Mouse (Mus musculus) C2C12 (cell line): ENCODE data around the gene Gm20521. TPM values are rescaled to one million over a fixed set of nuclear protein-coding genes. Genes with fewer than 3 reads are reported as not detected.

ENCODE experiments used
- H3K27me3 ChIP-seq: one replicate; pipeline ENCODE4 v1.6.1; 2011; ENCODE audit not compliant: control insufficient read depth, insufficient read depth, insufficient read length
- H3K36me3 ChIP-seq: one replicate; pipeline ENCODE4 v1.6.1; 2011; ENCODE audit not compliant: control insufficient read depth, insufficient read depth
- H3K4me3 ChIP-seq: one replicate; pipeline ENCODE4 v1.5.1; 2011; ENCODE audit warnings: mild to moderate bottlenecking, control low read depth; ENCODE audit not compliant: poor library complexity, insufficient read depth, severe bottlenecking
- H3K79me2 ChIP-seq: one replicate; pipeline ENCODE4 v1.6.1; 2011; ENCODE audit not compliant: control insufficient read depth, insufficient read depth
- H3K79me3 ChIP-seq: one replicate; pipeline ENCODE4 v1.6.1; 2011; ENCODE audit warnings: low read depth, control low read depth
- H3ac ChIP-seq: one replicate; pipeline ENCODE3; 2011; ENCODE audit warnings: low read depth; ENCODE audit not compliant: control insufficient read depth, insufficient read length
- CEBPB ChIP-seq: IDR thresholded peaks from one replicate; pipeline ENCODE4 v1.6.1; 2011; ENCODE audit warnings: low read depth, mild to moderate bottlenecking, control low read depth, moderate library complexity
- CTCF ChIP-seq: IDR thresholded peaks from one replicate; pipeline ENCODE4 v1.5.1; 2011; ENCODE audit not compliant: control insufficient read depth, insufficient read depth, insufficient read length
- FOSL1 ChIP-seq: IDR thresholded peaks from one replicate; pipeline ENCODE4 v1.8.0; 2011; ENCODE audit warnings: mild to moderate bottlenecking, low read length; ENCODE audit not compliant: poor library complexity, insufficient read depth, severe bottlenecking
- MAX ChIP-seq: IDR thresholded peaks from one replicate; pipeline ENCODE4 v1.6.1; 2011; ENCODE audit warnings: mild to moderate bottlenecking, control low read depth
- MYOD1 ChIP-seq: IDR thresholded peaks from one replicate; pipeline ENCODE4 v1.6.1; 2011; ENCODE audit warnings: low read depth; ENCODE audit not compliant: control insufficient read depth, insufficient read length
- MYOG ChIP-seq: IDR thresholded peaks from one replicate; pipeline ENCODE4 v1.6.1; 2011; ENCODE audit not compliant: control insufficient read depth, insufficient read length; ENCODE audit errors: extremely low read depth
- USF1 ChIP-seq: IDR thresholded peaks from one replicate; pipeline ENCODE4 v1.6.1; 2011; ENCODE audit warnings: low read depth, mild to moderate bottlenecking, control low read depth, moderate library complexity
- polyA plus RNA-seq: library from polyadenylated mRNA; unstranded; fragments of >200 nt; fragmentation: generic; extraction: Trizol; gene quantifications from one replicate; pipeline ENCODE4 v1.2.1, GENCODE M21; 2012; ENCODE audit warnings: missing spikeins

Gene Gm20521
- polyA plus RNA-seq, 1 experiment, result 0.49 TPM

DNA sequence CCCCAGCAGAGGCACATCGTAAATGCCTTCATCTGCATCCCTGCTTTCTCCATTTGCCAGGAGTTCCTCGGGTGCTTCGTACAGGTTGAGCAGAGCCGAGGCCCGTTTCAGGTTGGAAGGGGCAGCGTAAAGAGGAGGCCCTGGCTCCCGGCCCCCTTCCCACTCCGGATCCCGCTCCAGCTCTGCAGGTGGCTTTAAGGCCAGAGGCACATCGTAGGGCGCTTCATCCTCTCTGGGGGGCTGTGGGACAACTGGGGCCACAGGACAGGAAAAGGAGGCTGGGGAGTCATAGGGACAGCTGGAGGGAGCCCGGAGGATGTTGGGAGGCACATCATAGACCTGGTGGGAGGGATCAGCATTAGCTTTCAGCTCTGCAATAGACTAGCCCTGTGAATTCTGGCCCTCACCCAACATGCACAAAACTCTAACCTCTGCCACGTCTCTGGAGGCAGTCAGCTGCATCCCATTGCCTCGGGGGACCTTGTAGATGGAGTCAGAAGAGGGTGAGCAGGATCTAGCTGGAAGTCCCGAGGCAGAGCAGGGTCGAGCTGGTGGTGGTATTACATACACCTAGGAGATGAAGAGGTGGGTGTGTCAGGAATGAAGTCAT lies 36.9 kb downstream of the Gm20521 start:
- no peaks in the 10 kb centered on the region for H3K36me3 ChIP-seq
- H3K79me3 ChIP-seq, result no peaks in the 10 kb centered on the region
- H3K27me3 ChIP-seq, result peaks cover 26% of the 10 kb centered on the region
- H3K79me2 ChIP-seq, result no peaks in the 10 kb centered on the region
- TF ChIP-seq CEBPB (no peak), MYOD1 (no peak), MAX (no peak), USF1 (no peak), CTCF (no peak), MYOG (no peak), FOSL1 (no peak)
- no peak overlapping the region for H3ac ChIP-seq
- no peak overlapping the region for H3K4me3 ChIP-seq

DNA sequence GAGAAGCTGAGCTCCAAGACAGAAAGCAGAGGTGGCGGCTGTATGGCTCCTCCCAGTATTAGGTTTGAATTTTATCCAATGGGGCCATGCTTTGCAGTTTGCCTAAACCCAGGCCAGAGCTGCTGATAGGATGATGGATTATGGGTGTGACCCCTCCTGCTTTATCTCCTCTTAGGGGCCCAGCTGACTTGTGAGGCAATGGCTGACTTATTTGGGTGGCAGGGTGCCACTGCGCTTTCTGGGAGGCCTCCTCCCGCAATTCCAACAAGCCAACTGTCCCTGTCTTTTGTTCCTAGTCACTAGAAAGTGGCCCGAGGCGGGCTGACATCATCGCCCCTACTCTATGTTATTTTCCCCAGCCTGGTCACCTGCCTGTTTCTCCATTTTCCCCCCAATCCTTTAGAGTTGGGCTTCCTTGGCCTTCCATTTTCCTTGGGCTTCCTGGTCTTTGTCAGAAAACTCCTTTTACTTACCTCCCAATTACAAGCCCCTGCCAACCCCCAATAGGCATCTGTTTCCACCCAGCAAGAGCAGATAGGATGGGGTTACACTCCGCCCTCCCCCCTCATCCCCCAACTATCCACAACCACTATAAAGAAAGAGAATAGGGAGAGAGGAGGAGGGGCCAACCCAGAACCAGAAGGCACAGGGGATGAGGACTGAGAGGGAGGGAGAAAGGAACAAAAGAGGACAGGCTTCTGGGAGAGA lies 41.6 kb downstream of the Gm20521 start:
- no peaks in the 10 kb centered on the region for H3K79me3 ChIP-seq
- no peaks in the 10 kb centered on the region for H3K79me2 ChIP-seq
- H3K36me3 ChIP-seq, result no peaks in the 10 kb centered on the region
- no peak overlapping the region for H3ac ChIP-seq
- peaks cover 40% of the 10 kb centered on the region for H3K27me3 ChIP-seq
- no peak for TF ChIP-seq CTCF
- TF ChIP-seq CEBPB, result no peak
- no peak for TF ChIP-seq MYOD1
- TF ChIP-seq USF1, result no peak
- no peak for TF ChIP-seq FOSL1
- TF ChIP-seq MAX, result no peak
- no peak for TF ChIP-seq MYOG
- H3K4me3 ChIP-seq, result no peak overlapping the region

DNA sequence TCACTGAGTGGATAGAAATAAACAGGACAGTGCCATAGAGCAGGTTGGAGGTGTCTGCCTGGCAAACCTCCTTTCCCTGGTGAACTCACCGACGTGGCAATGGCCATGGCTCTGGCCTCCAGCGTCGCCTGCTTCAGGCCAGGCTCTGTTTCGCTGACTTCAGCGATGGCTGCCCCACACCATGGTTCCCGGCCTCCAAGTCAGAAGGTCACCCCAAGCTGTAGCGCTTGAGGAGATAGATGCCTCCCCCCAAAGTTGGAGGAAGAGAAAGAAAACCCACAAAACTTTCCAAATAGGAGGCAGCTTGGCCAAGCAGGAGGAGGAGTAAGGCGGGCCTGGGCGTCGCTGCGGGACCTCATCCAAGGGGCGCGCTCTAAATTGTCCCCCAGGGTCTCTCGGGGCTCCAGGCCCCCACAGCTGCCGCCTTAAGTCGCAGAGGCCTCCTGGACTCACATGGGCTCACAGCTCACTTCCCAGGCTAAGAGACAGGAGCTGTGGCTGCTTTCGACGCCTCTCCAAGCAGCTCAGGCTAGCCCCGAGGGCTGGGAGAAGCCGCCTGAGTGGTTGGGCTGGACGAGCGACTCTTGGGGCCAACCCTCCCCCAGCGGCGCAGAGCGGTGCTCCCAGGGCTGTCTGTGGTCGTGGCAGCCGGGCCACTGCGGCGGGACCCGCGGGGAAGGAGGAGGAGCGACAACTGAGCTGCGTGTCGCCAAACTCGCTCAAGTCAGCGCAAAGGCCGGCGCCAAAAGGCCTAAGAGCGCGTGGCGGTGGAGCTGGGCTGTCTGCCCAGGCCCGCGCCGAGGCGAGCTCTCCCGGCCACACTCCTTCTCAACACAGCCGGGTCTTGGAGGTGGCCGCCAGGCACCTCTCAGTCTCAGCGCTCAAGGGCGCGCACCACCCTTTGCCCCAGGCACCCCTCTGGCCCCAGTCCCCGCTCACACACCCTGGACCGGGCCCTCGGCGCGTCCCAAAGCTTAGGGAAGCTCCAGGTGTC lies 42.4 kb downstream of the Gm20521 start, which contains the start of gene Efs:
TSS of gene Efs (minus strand) at position 778 of the 994 bp plus-strand sequence.
- no peak within 1 kb of the TSS for H3K4me3 ChIP-seq
- TF ChIP-seq USF1 (no peak), MYOD1 (no peak), CTCF (no peak), FOSL1 (no peak), MAX (no peak), MYOG (no peak), CEBPB (no peak)

DNA sequence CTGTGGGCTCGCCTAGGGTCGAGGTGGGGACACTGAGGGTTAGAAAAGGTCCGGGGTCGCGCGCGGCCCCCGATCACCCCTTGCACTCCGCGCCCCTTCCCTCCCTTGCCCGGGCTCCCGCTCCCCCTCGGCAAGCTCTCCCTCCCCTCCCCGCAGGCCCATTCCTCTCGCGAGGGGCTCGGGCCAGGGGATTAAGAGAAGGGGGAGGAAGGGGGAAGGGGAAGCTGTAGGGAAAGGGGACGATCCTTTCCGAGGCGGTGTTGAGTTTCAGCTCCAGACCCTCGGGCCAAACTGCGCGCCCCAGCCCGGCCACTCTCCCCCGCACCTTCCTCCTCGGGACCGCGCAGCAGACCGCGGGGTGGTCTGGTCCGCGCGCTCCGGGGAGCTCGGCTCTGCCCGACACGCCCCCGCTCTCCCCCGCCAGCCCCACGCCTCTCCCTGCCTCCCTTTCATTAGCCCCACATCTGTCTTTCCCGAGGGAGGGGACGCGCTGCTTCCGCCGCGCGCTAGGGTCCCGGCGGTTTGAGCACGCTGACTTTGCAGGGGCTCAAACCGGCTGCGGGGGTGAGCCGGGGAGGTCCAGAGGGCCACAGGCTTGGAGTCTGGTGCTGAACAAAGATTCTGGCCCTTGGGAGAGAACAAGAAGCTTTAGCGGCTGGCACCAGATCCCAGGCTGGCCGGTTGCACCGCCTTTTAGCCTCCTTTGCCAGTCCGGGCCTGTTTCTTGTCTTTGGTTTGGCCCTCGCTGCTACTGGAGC lies 43.3 kb downstream of the Gm20521 start:
- no peaks in the 10 kb centered on the region for H3K79me2 ChIP-seq
- no peaks in the 10 kb centered on the region for H3K79me3 ChIP-seq
- peaks cover 39% of the 10 kb centered on the region for H3K27me3 ChIP-seq
- H3K4me3 ChIP-seq, result no peak overlapping the region
- no peaks in the 10 kb centered on the region for H3K36me3 ChIP-seq
- TF ChIP-seq FOSL1 (no peak), MYOD1 (no peak), MYOG (no peak), CEBPB (no peak), CTCF (no peak)
- H3ac ChIP-seq, result no peak overlapping the region

More for the DNA sequence above, 42.4 kb downstream of the Gm20521 start, which contains the start of gene Efs:
- Histone ChIP-seq H3K79me3 (no peaks in the 10 kb centered on the region), H3K79me2 (no peaks in the 10 kb centered on the region), H3ac (no peak within 1 kb of the TSS), H3K27me3 (peaks cover 39% of the 10 kb centered on the region), H3K36me3 (no peaks in the 10 kb centered on the region)

DNA sequence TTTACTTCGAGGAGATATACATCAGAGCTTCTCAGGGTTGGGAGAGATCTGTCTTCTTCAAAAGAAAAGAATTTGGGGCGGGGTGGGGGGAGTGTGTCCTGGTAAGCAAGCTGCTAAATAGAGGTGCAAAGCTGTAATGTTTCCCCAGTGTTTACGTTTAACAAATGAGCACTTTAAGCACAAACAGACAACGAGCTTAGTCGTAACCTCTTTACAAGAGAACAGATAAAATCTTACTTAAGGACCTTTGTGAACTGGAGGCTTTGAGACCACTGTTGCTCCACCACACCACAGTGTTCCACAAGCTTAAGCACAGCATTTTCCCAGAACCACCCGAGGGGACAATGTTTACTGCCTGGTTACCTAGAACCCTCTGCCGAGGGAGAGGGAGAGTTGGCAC lies 44.1 kb downstream of the Gm20521 start:
- Histone ChIP-seq H3K27me3 (peaks cover 39% of the 10 kb centered on the region), H3K79me3 (no peaks in the 10 kb centered on the region), H3K79me2 (no peaks in the 10 kb centered on the region), H3ac (no peak overlapping the region), H3K4me3 (no peak overlapping the region), H3K36me3 (no peaks in the 10 kb centered on the region)
- TF ChIP-seq MYOD1 (no peak), CTCF (no peak), MAX (no peak), FOSL1 (no peak), MYOG (no peak), CEBPB (no peak), USF1 (no peak)
